Mouse (Mus musculus) intestine, embryonic 16.5 days (tissue): ENCODE measurements around the gene Akap11. TPM values are rescaled to one million over a fixed set of nuclear protein-coding genes. Genes with fewer than 3 reads are reported as not detected.

Source experiments
- ATAC-seq: fragments of 200-750 bp; cut with Nextera tagmentation; 2 replicates; pipeline ENCODE4 v1.8.0; 2017; ENCODE audit warnings: moderate TSS enrichment, moderate library complexity
- H3K27ac ChIP-seq: fragments of 300-500 bp; sonication (generic); 2 replicates; pipeline ENCODE4 v1.5.1; 2014; ENCODE audit warnings: mild to moderate bottlenecking, low read length
- H3K27me3 ChIP-seq: fragments of 300-500 bp; sonication (generic); replicated peaks from 2 replicates; pipeline ENCODE4 v1.6.1; 2014; ENCODE audit warnings: low read length, control low read depth, mixed read lengths; ENCODE audit not compliant: control insufficient read depth, insufficient read depth
- H3K36me3 ChIP-seq: fragments of 300-500 bp; sonication (generic); 2 replicates; pipeline ENCODE4 v1.6.1; 2014; ENCODE audit warnings: low read length, control low read depth; ENCODE audit not compliant: control insufficient read depth, insufficient read depth
- H3K4me1 ChIP-seq: fragments of 300-500 bp; sonication (generic); 2 replicates; pipeline ENCODE4 v1.6.1; 2014; ENCODE audit warnings: low read length, control low read depth, mixed read lengths; ENCODE audit not compliant: control insufficient read depth, insufficient read depth
- H3K4me2 ChIP-seq: fragments of 300-500 bp; sonication (generic); 2 replicates; pipeline ENCODE4 v1.6.1; 2014; ENCODE audit warnings: low read depth, low read length, control low read depth
- H3K4me3 ChIP-seq: fragments of 300-500 bp; sonication (generic); 2 replicates; pipeline ENCODE4 v1.5.1; 2014; ENCODE audit warnings: mild to moderate bottlenecking, low read length
- H3K9ac ChIP-seq: fragments of 300-500 bp; sonication (generic); 2 replicates; pipeline ENCODE4 v1.6.1; 2014; ENCODE audit warnings: low read depth, low read length
- H3K9me3 ChIP-seq: fragments of 300-500 bp; sonication (generic); 2 replicates; pipeline ENCODE4 v1.6.1; 2016; ENCODE audit warnings: low read length, control low read depth; ENCODE audit not compliant: control insufficient read depth
- WGBS: fragments of 180-500 bp; shearing (Covaris S2); extraction: QIAGEN DNeasy Blood & Tissue Kit; methylation state at CpG from one replicate; pipeline ENCODE4 v1.1.7; 2014; 5-methylcytosine and 5-hydroxymethylcytosine counted together
- polyA plus RNA-seq: library from polyadenylated mRNA; unstranded; fragments of >200 nt; fragmentation: Nextera tagmentation; extraction: Ambion mirVana; gene quantifications from 2 replicates; pipeline ENCODE4 v1.2.1, GENCODE M21; 2015

Gene Akap11
- polyA plus RNA-seq = 12.1 and 12.3 TPM in 2 replicates

DNA sequence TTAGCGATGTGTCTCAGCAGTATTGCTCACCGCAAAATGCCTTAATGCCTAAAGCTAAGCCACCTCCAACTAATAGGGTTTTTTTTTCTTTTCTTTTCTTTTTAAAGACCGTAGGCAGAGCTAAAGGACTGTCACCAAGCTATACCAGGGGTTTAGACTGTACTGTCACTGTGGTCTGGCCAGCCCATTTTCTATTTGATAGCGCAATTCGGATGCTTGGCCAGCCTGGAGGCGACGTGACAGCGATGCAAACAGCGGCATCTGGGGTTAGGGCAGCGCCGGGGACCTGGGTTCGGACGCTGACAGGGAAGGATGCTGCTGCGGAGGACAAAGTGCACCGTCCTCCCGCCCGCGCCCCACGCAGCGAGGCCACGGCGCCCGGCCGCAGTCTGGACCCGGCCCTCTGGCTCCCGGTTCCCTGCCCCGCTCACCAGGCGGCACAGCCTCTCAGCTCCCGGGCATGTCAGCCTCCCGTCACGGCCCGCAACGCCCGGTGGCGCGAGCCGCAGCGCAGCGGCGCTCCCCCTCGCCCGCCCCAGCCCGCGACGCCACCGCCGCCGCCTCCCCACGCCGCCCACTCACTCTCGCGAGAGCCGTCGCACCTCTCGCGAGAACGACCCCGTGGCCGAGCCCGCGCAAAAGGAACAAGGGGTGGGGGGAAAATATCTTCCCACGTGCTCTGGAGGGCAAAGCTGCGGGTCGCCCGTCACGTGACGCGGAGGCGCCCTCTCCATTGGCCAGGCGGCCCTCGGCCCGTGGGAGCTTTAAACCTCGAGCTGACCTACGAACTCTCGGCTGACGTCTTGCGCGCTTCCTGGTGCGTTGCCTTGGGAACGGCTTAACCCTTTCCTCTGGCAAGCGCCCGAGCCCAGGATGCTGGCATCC, at the start of gene Akap11:
TSS of gene Akap11 (minus strand) at position 528 of the 885 bp plus-strand sequence.
- Histone ChIP-seq H3K9me3 (no peaks in the 10 kb centered on the region), H3K4me3 (peak within 1 kb of the TSS; percentile 73), H3K4me1 (peaks cover 9% of the 10 kb centered on the region), H3K4me2 (peak within 1 kb of the TSS; percentile 84), H3K36me3 (no peaks in the 10 kb centered on the region), H3K9ac (peak within 1 kb of the TSS; percentile 94), H3K27ac (peak within 1 kb of the TSS; percentile 87), H3K27me3 (no peaks in the 10 kb centered on the region)
- WGBS = under 1% methylated on average over 82 of the region's 82 CpGs
- ATAC-seq = peak; percentile 96

DNA sequence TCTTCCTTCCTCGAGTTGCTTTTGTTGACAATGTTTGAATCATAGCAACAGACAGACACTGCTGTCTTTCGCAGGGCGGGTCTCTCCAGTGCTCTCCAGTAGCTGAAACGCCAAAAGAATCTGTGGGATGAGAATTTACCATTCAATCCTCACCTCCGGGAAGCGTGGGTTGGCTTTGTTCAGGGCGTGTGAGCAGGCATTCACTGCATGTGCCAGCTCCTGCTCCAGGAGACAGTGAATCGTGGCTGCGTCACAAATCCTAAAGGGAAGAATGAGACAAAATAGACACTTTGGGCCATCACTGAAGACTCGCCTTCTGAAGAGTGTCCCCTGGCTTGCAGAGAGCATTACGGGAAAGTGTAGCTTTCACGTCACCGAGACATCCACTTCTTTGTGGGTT, 47.6 kb upstream of the Akap11 start:
- Histone ChIP-seq H3K36me3 (no peaks in the 10 kb centered on the region), H3K27ac (no peak overlapping the region), H3K27me3 (no peaks in the 10 kb centered on the region), H3K4me3 (no peak overlapping the region), H3K9me3 (no peaks in the 10 kb centered on the region), H3K4me2 (no peak overlapping the region), H3K9ac (no peak overlapping the region), H3K4me1 (no peaks in the 10 kb centered on the region)
- 84% methylated on average over 13 of the region's 13 CpGs for WGBS
- no peak for ATAC-seq

DNA sequence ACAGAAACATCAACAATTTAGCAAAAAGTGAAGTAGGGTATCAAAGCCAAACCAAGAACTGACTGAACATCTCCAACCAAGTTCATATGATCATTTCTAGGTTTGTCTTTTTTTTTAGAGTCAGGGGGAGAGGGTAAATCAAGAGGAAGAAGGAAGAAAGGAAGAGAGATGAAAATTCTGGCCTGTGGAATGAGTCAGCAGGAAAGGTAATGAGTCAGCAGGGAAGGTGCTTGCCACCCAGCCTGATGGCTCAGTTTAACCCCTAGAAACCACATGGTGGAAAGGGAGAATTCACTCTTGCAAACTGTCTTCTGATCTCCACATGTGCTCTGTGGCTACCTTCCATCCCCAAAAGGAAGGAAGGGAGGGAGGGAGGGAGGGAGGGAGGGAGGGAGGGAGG, 46.6 kb upstream of the Akap11 start:
- H3K9ac ChIP-seq = no peak overlapping the region
- H3K9me3 ChIP-seq = no peaks in the 10 kb centered on the region
- no peaks in the 10 kb centered on the region for H3K4me1 ChIP-seq
- ATAC-seq = no peak
- no peak overlapping the region for H3K4me3 ChIP-seq
- no peak overlapping the region for H3K4me2 ChIP-seq
- no peaks in the 10 kb centered on the region for H3K27me3 ChIP-seq
- no peaks in the 10 kb centered on the region for H3K36me3 ChIP-seq
- no peak overlapping the region for H3K27ac ChIP-seq

DNA sequence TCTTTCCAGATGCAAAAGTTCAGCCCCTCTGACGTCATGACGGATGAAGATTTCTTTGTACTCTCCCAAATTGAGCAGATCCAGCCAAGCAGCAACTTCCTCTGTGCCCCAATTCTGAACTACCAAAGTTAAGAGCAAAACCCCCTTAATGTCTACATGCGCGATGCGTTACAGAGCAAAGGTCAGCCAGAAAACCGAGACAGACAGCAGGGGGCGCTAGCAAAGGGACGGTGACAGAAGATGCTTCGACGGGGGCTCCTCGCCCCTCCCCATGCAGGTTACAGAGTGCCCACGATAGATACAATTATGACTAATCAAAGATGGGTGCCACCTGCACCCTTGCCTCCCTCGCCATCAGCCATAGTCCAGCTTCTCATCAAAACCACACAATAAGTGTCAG, 39.3 kb upstream of the Akap11 start:
- Histone ChIP-seq H3K27ac (no peak overlapping the region), H3K27me3 (no peaks in the 10 kb centered on the region), H3K9me3 (no peaks in the 10 kb centered on the region), H3K4me3 (no peak overlapping the region), H3K4me2 (no peak overlapping the region), H3K36me3 (no peaks in the 10 kb centered on the region), H3K9ac (no peak overlapping the region), H3K4me1 (no peaks in the 10 kb centered on the region)
- no peak for ATAC-seq
- 74% methylated on average over 13 of the region's 13 CpGs for WGBS

DNA sequence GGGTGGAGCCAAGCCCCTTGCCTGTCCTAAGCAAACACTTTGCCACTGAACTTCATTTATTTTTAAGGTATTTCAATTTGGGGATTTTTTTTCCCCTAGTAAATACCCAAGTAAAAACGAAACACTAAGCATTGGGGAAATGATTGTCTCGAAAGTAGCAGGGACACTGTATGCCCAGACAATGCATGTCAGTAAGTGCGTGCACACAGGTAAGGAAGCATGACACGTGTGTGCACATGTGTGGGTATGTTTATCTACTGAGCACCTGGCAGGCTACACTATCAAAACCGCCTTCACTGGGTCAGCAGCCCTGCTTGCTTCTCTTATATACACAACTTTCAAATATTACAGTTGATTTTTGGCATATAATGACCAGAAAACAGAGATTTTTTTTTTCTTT, 31.8 kb upstream of the Akap11 start:
- no peaks in the 10 kb centered on the region for H3K9me3 ChIP-seq
- H3K4me3 ChIP-seq = no peak overlapping the region
- no peaks in the 10 kb centered on the region for H3K27me3 ChIP-seq
- H3K27ac ChIP-seq = no peak overlapping the region
- H3K36me3 ChIP-seq = no peaks in the 10 kb centered on the region
- no peak overlapping the region for H3K4me2 ChIP-seq
- no peaks in the 10 kb centered on the region for H3K4me1 ChIP-seq
- no peak overlapping the region for H3K9ac ChIP-seq
- ATAC-seq = no peak
- WGBS = 92% methylated on average over 5 of the region's 5 CpGs

DNA sequence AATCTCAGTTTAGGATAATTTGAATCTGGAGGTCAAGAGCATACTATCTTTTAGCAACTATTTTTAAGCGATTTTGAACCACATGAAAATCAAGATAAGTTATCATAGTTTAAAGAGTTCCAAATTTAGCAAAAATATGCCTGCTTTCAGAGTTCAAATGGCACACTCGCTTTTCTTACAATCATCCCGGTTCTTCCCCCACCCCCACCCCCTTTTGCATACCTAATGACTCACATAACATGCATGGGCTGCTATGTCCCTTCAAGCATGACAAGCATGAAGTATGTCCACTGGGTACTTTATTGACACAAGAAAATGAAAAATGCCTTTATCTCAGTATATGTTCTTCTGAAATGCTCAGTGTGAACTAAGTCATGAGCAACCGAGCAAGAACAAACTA, 29.8 kb upstream of the Akap11 start:
- H3K9me3 ChIP-seq = no peaks in the 10 kb centered on the region
- H3K4me2 ChIP-seq = no peak overlapping the region
- WGBS = 84% methylated on average over 4 of the region's 4 CpGs
- no peak overlapping the region for H3K9ac ChIP-seq
- H3K36me3 ChIP-seq = no peaks in the 10 kb centered on the region
- no peak for ATAC-seq
- no peaks in the 10 kb centered on the region for H3K27me3 ChIP-seq
- no peak overlapping the region for H3K4me3 ChIP-seq
- H3K4me1 ChIP-seq = no peaks in the 10 kb centered on the region
- no peak overlapping the region for H3K27ac ChIP-seq

DNA sequence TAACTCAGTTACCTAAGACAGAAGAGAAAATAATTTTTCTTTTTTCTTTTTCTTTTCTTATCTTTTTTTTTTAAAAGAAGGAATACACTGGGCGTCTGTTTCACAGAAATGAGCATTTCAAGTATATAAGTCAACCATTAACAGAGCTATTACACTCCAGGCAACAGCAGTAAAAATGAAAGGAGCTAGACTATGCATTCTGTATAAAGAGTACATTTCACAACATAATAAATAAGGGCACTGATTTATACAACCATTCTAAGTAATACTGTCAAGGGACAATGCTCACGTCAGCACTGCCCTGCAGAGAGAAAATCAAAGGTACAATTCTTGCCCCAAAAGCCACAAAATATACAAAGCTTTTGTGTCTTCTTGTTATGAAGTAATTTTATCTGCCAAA, 27.7 kb upstream of the Akap11 start:
- ATAC-seq = peak; percentile 89
- WGBS = 54% methylated on average over 2 of the region's 2 CpGs
- no peaks in the 10 kb centered on the region for H3K4me1 ChIP-seq

DNA sequence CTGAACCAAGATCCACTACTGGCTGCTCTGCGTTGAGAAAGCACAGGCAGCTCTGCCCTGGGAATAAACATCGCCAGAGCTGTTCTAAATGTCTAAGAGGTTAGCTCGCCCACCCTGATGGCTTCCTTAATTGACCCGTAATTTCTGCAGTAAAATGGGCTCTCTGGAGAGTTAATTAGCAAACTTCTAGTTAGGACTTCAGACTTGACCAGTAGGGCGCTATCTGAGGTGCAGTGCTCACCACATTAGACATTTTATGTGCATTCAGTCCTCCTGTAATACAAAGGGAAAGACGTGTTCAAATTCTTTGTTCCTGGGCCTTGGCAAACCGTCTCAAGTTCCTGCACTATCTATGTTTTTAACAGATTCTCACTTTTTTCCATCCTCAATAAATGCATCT, 26.6 kb upstream of the Akap11 start:
- WGBS = 65% methylated on average over 7 of the region's 7 CpGs
- H3K9me3 ChIP-seq = no peaks in the 10 kb centered on the region
- no peak overlapping the region for H3K27ac ChIP-seq
- H3K27me3 ChIP-seq = no peaks in the 10 kb centered on the region
- H3K9ac ChIP-seq = no peak overlapping the region
- H3K36me3 ChIP-seq = no peaks in the 10 kb centered on the region
- no peaks in the 10 kb centered on the region for H3K4me1 ChIP-seq
- H3K4me3 ChIP-seq = no peak overlapping the region
- no peak for ATAC-seq
- no peak overlapping the region for H3K4me2 ChIP-seq

More for the DNA sequence above, 27.7 kb upstream of the Akap11 start:
- Histone ChIP-seq H3K9me3 (no peaks in the 10 kb centered on the region), H3K36me3 (no peaks in the 10 kb centered on the region), H3K4me3 (no peak overlapping the region), H3K4me2 (no peak overlapping the region), H3K9ac (no peak overlapping the region), H3K27ac (no peak overlapping the region), H3K27me3 (no peaks in the 10 kb centered on the region)

DNA sequence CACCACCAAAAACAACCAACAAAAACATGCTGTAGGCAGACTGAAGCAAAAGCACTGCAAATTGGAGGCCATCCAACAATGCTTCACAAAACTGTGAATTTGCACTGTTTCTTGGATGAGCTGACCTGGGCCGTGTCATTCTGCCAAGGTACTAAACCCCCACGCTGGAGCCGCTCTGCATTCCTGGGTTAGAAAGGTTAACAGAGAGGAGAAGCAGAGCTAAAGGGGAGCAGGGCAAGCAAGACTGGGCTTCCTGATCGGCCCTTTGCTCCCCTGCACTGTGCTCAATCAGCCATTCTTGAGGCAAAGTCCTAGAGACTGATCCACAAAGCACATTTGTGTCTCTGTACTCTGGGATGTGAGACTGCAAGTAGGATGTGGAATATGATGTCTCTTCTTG, 25.5 kb upstream of the Akap11 start:
- Histone ChIP-seq H3K4me2 (no peak overlapping the region), H3K36me3 (no peaks in the 10 kb centered on the region), H3K4me1 (no peaks in the 10 kb centered on the region), H3K9me3 (no peaks in the 10 kb centered on the region), H3K4me3 (no peak overlapping the region), H3K27me3 (no peaks in the 10 kb centered on the region), H3K9ac (no peak overlapping the region), H3K27ac (no peak overlapping the region)
- WGBS = 61% methylated on average over 4 of the region's 4 CpGs
- no peak for ATAC-seq

DNA sequence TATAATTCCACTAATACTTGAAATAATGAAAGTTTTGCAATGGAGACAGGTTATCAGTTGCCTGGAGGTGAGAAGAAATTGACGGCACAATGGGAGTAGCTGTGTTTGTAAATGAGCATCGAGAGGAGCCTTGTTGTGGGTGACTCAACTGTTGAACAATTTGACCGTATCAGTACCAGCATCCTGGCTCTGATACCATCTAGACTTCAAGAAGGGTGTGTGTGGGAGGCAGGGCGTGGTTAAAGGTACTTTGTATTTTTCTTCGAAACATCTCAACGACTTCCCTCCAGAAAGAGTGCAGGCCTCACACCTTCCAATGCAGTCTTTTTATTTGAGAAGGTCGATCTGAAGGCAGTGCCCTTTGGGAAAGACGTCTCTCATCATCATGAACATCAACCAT, 22.4 kb upstream of the Akap11 start:
- 88% methylated on average over 8 of the region's 8 CpGs for WGBS
- Histone ChIP-seq H3K27me3 (no peaks in the 10 kb centered on the region), H3K4me1 (no peaks in the 10 kb centered on the region), H3K36me3 (no peaks in the 10 kb centered on the region), H3K27ac (no peak overlapping the region), H3K4me3 (no peak overlapping the region), H3K9ac (no peak overlapping the region), H3K9me3 (no peaks in the 10 kb centered on the region), H3K4me2 (no peak overlapping the region)
- ATAC-seq = no peak
